Mouse (Mus musculus) retina, postnatal 7 days (tissue): ENCODE results near the gene Wdr81.

Source experiments
- DNase-seq: peaks from one replicate; pipeline ENCODE4 v3.0.0-alpha.2; 2012; ENCODE audit warnings: low read depth, low spot score

Gene Wdr81

DNA sequence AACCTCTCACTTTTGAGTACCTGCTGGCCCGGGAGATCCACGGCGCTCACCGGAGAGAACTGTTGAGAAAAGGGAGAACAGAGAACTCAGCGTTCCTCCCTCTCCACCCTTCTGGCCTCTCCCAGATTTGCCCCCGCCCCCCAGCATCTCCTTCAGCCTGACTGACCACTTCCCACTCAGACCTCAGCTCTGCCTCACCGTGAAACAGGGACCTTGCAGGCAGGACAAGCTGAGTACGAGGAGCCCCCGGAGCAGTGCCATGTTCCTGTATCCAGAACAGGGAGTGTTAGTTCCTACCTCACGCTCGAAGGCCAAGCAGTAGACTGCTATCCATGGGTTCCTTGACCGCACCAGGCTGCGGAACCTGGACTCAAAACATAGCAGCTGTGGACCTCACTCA is 16.3 kb downstream of the Wdr81 start:
- DNase-seq, result no peak

DNA sequence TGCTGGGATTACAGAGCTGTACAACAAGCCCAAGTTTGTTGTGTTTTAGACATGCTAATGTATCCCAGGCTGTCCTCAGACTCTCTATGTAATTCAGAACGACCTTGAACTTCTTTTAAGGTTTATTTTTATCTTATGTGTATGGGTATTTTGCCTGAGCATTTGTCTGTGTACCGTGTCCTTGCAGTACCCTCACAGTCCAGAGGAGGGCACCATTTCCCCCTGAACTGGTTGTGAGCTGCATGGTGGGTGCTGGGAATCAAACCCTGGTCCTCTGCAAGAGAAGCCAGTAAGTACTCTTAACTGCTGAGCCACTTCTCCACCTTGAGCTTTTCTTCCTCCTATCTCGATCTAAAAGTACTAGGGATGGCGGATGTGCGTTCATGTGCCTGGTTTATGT is 20.4 kb downstream of the Wdr81 start:
- no peak for DNase-seq

DNA sequence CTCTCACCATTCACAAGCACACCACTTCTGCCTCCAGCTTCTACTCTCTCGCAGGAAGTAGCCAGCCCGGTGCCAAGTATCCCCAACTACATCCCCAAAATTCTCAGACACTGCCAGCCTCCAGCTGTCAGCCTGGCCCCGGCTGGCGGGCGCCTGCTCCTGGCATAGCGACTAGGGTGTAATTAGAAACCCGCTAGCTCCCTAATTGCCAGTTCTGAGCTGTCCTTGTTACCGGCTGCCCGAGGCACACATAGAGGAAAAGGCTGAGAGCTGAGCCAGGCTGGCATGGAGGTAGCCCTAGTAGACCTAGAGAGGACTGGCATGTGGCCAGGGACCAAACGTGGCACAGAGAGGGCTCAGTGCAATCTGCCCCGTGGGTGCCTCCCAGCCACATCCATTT is 23.2 kb downstream of the Wdr81 start:
- DNase-seq, result no peak

DNA sequence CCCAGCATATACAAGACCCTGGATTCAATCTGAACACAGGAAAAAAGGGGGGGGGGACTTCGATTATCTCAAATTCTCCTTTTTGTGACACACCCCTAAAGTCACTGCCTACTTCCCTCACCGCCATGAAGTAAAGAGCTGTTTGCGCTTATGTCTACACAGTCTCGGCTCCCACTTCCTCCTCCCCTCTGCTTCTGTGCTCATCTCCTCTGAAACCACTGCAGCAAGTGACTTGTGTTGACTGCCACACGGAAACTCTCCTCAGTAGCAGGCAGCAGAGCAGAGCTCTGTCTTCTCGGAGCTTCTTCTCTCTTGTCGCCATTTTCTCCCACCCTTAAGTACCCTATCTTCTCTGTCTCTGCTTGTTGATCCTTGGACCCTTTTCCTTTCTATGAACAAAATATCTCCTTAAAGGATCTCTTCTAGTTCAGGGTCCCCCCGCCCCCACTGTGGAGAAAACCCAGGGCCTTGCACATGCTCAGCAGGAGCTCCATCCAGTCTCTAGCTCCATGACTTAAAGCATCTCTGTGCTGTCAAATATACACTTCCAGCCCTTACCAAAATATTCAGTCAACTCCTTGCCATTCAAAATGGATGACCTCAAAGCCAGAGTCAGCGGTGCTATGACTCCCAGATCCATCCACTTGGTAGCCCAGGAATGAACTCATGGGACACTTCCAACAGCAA is 25.4 kb downstream of the Wdr81 start:
- DNase-seq, result no peak

DNA sequence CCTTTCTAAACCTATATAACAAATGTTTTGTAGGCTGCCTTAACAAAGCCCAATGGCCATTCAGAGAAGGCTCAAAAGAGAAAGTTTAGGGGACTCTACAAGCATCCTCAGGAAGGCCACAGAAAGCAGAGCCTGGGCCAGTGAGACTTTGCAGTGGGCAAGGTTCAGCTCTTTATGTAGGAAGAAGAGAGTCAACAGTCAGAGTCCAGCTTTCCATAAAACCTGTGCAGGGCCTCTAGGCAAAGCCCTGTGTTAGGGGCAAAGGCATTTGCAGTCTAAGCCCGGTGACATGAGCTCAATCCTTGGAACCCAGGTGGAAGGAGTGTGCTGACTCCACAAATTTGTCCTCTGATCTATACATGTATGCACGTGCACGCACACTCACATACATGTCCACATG is 30.1 kb downstream of the Wdr81 start:
- DNase-seq, result no peak

DNA sequence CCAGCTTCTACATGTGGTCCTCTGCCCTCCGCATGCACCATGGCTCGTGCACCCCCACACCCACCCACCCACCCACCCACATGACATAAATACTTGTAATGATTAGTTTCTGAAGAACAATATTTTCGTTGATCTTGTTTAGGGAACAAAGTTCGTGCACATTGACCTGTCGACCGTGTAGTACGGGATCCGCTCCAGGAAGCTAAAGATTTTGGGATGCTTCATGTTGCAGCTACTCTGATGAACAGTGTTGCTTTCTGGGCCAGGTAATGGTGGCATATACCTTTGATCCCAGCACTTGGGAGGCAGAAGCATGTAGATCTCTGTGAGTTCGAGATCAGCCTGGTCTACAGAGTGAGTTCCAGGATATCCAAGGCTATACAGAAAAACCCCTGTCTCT is 30.5 kb downstream of the Wdr81 start:
- DNase-seq, result no peak

DNA sequence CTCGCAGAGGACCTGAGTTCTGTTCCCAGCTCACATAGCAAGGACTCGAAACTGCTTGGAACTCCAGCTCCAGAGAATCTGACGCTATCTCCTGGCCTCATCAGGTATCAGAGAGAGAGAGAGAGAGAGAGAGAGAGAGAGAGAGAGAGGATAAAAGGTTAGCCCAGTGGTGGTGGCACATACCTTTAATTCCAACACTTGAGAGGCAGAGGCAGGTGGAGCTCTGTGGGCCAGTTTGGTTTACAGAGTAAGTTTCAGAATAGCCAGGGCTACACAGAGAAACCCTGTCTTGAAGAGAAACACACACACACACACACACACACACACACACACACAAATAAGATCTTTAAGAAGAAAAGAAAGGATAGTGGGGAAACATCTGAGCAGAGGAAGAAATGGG is 31.4 kb downstream of the Wdr81 start:
- DNase-seq, result no peak

DNA sequence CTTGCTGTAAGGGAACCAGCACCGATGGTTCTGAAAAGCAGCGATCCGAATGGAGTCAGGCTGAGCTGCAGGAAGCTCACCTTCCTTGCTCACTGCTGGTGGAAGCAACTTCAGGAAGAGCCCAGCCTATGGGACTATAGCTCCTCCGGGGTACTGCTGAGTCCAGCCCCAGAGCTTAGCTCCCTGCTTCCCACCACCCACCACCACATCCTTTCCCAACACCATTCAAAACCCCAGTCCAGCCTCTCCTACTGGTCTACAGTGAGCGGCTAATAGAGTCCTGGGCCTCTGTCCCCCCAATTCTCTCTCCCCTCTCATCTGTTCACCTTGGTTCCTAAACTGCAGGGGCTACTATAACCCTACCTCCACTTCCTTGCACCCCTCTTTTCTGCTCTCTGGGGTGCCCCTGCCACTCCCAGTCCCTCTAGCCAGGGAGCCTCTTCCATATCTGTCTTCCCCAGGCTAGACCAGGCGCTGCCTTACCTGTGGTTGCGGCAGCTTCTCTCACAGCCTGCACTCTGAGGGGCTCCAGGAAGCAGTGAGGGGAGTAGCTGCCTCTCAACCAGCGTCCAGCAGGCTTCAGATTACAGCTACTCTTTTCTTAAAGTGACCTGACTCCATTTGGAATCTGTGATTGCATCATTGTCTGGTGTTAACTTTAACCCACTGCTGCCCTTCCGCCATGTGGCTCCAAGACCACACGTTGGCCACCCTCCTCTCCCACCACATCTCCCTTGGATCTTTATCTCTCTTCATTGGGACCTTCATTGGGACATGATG is 32.3 kb downstream of the Wdr81 start, which contains the start of gene Serpinf1:
TSS of gene Serpinf1 (minus strand) at position 689 of the 780 bp plus-strand sequence.
- DNase-seq, result no peak

DNA sequence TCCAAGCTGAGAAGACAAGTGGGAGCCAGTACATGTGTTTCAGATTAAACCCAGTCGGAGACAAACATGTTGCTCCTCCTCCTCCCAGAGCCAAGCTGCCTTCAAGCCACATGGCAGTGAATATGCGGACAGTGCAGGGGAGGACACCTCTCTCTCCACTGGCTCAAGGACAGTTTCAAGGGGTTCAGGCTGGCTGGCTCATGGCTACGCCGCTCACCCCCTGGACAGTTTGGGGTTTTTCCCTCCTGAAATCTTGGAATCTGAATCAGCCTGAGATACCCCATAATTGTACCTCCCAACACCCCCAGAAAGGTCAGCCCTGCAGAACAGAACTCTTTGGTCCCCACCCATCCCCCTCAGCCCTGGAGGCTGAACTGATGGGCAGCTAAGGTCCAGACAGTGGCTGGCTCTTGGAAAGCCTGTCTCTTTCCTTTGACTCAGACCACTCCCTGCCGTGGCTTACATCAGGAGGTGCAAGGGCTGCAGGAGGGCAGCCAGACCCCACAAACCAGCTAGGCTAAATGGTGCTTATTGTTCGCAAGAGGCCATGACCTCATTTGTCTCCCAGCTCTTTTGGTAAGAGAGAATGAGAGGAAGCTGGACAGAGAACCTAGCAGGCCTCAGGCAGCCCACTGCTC is 33.0 kb downstream of the Wdr81 start:
- no peak for DNase-seq

DNA sequence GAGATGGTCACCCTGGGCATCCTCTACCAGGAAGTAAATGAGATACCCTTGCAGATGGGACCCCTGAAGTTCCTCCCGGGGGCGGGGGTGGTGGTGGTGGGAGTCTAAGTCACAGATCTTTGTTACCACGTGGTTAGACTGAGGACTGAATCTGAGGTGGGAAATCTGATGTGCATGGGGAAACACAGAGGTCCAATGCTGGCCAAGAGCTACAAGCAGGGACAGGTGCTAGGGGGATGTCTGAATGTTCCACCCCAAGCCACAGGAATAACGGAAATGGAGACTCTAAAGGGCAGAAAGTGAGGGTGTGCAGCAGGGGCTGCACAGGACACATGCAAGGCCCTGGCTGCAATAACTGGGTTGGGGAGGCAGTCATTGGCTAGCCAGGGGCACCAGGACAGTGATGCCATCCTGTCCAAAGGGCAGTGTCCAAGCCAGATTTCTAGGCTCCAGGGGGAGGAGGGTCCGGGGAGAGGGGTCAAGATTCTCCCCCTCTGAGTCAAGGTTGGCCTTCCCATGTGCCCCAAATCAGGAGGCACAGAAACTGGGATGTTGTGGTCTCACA is 33.6 kb downstream of the Wdr81 start:
- no peak for DNase-seq

DNA sequence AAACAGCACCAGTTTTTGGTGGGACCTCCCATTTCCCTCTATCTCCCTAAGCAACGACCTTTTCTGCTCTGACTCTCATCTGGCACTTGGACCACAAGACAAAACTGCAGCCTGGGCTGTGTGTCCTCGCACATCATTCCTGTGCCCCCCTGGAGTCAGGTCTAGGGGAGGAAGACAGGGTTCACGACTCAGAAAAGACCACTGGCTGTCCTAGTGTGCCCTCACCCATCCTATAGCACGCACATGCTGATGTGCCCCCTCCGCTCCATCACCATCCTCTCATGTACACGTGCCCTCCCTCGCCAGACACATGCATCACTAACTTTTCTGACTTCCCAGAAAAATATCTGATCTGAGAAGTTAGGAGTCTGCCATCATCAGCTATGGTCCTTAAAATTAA is 34.5 kb downstream of the Wdr81 start:
- DNase-seq, result no peak

DNA sequence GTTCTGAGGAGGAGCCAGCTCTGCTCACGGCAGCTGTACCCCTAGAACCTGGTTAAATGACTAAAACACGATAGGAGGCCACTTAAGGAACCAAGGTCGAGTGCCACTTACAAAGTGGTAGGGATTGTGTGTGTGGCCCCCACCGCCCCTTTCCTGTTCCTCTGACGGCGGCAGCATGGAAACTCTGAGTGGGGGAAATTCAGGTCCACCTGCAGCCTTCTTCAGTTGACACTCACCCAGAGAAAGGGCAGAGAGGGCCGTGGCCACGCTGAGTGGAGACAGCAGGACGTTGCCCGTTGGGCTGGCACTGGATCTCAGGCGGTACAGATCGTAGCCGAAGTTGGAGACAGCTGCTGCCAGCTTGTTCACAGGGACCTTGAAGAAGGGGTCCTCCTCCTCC is 38.5 kb downstream of the Wdr81 start:
- no peak for DNase-seq

DNA sequence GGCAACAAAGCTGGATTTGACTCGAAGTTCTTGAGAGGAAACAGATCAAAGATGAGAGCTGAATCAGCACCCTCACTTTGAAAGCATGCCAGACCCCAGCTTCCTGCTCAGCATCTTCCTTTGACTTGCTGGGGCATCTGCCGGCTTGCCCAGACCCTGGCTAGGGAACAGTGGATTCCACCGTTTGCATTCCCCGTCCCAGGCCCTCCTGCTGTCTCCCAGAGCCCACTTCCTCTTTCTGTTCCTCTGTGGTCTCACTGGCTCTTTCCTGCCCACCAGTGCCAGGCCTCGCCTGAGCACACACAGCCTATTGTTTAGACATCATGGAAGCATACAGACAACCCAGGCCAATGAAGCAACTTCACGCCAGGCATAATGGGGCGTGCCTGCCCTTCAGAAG is 39.4 kb downstream of the Wdr81 start:
- DNase-seq, result no peak

DNA sequence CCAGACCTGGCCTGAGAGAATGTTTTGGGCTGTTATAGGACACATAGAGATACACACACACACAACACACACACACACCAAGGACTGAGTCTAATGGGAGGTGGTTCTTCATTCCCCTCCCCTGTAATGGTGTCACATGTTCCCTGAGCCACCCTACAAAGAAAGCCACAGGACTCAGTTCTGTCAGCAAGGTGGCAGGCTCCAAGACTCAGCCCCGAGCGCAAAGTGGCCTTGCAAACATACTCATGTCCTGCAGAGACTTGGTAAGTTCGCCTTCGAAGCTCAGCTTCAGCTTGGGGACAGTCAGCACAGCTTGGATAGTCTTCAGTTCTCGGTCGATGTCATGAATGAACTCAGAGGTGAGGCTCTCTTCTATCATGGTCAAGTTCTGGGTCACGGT is 43.9 kb downstream of the Wdr81 start:
- DNase-seq, result no peak

DNA sequence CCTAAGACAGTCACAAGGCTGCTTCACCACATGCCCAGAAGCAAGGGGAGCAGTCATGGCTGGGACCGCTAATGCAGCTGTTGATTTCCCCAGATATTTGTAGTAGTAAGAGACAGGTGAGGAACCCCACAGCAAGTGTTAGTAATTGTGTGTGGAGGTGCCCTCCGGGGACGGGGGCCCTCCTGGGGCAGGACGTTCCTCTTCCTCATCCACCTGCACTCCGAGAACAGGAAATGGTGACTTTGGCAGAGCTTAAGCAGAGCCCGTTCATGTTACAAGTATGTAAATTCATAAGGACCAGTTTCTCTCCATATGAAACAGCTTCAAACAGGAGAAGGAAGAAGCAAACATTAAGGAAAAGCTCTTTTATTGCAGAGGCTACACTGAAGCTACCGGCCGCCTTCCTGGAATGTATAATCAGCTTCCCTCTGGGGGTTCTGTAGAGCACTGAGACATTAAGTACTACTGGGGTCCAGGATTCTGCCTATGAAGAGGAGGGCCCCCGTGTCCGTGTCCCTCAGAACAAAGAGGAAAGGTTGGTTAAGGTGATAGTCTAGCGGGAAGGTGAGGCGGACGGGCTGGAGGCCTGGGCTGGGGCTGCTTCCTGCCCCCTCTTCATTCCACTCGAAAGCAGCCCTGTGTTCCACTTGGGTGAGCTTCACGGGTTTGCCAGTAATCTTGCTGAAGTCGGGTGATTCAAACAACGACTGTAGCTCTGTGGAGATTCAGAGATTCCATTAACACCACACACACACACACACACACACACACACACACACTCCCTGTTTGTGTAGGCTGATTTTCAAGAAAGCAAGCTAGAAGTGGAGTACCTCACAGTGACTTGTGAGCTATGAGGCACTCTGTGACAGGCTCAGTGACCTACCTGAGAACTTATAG is 44.6 kb downstream of the Wdr81 start:
- no peak for DNase-seq

DNA sequence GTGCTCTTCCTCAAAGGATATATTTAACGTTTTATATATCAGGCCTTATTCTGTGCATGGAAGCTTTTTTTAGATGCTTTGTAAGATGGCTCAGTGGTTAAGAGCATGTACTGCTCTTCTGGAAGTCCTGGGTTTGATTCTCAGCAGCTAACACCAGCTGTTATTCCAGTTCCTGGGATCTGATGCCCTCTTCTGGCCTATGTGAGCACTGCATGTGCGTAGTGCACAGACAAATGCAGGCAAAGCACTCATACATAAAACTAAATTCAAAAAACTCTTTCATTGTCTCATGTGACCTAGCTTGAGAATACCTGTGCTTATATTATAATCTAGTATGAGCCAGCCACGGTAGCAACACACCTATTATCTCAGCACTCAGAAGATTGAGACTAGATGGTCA is 47.7 kb downstream of the Wdr81 start:
- no peak for DNase-seq

DNA sequence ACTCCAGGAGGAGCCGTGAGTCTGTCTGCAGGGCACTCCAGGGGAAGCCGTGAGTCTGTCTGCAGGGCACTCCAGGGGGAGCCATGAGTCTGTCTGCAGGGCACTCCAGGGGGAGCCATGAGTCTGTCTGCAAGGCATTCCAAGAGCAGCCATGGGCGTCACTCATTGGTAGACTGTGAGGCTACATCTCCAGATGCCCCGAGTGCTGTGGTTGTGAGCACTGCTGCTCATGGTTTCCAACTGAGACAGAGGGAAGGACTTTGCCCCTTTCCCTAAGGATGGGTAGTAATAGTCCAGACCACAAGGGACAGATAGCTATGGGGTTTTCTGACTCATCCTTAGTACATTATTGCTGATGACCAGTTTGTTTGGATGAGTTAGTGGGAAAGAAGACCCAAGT is 48.4 kb downstream of the Wdr81 start:
- no peak for DNase-seq

DNA sequence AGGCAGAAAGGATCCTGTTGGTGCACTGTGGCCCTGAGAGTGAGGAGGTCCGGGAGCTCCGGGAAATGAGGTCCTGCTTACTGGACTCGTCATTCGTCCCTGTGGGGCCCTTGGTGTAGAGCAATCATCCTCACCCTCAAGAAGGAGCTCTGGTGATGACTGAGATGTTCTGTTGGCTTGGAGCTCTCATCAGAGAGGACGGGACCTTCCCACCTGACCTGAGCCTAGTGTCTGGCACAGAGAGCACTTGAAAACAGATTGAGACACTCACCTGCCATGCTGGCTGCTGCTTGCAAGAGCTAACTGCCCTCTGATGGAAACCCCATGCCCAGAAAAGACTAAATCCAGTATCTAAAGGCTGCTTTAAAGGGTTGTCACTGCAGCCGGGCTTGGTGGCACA is 49.7 kb downstream of the Wdr81 start:
- no peak for DNase-seq

DNA sequence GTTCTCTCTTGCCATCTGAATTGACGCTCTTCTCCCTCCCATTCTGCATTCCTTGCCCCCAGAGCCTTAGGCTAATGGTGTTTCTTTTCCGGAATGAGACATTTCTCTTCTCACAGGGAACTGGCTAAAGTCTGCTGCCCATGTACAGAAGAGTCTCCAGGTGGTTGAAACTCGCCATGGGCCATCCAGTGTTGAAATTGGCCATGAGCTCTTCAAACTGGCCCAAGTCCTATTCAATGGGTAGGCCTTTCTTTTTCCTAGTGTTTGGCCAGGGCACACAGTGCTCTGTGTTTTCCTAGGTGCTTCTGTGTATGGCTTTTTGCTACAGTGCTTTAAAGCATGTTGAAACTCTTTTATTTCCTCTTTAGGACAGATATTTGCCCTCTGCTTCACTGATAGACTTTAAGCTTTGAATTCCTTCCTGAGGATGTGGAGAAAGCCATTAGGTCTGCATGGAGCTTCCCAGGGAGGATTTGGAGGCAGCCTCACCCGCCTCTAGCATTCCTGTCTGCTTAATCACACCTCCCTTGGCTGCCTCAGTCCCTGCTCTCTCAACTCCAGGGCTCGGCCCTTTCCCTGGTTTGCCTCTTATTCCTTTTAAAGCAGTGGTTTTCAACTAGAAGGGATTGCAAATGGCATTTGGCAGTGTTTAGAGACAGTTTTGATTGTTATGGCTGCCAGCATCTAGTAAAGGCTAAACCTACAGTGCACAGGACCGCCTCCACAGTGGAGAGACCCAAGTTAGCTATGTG is 51.0 kb downstream of the Wdr81 start:
- DNase-seq, result no peak

DNA sequence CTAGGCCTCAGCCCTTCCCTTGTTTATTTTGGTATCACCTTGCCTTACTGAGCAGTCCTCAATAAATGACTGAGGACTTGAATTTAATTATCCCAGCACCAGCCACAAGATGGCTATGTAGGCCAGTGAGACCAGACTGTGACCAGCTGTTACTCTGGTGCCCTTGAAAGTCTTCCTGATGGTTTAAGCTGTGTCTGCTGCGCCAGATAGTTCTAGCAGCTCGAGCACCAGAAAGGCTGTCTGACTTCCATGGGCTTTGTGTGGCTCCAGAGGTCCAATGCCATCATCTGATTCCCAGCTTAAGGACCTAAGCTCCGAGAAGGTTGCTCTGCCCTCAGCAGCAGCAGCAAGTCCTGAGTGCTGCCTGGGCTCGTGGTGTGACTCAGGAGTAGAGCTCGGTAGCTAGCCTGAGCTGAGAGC is 52.2 kb downstream of the Wdr81 start:
- peak; percentile 61 for DNase-seq

DNA sequence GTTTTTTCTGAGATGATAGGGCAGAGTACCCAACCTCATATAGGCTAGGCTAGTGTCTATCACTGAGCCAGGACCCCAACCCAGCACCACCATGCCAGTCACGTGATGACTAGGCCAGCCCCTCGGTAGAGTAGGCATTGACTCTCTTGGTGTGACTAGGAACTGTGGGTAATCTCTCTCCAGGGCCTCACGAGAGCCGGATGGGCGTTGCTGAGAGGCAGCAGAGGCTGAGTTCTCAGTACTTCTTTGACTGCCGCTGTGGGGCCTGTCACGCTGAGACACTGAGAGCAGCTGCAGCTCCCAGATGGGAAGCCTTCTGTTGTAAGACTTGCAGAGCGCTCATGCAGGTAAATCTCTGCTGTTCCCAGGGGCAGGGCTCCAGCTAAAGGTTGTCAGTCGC is 54.4 kb downstream of the Wdr81 start:
- DNase-seq, result no peak
